Mouse (Mus musculus): ENCODE measurements around the gene Tubg2.

The Tubg2 gene

DNA sequence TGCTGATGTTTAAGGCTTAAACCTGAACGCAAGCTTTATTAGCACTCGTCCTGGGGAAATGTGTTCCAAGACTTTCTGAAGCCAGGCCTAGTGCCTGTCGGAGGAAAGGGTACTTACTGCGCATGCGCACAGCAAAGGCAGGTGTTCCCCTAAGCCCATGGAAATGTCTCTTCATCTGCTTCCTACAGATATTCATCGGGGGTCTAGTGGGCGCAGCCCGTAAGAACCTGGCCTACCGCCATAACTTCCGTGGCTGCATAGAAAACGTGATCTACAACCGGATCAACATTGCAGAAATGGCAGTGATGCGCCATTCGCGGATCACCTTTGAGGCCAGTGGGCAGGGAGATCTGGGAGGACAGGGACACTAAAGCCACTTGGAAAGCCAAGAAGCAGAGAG is 23.6 kb downstream of the Tubg2 start:
- TF ChIP-seq GATA4 (IDR thresholded peaks at IDR 0.05; ENCODE audit: insufficient replicate concordance, low read length), result no peak

DNA sequence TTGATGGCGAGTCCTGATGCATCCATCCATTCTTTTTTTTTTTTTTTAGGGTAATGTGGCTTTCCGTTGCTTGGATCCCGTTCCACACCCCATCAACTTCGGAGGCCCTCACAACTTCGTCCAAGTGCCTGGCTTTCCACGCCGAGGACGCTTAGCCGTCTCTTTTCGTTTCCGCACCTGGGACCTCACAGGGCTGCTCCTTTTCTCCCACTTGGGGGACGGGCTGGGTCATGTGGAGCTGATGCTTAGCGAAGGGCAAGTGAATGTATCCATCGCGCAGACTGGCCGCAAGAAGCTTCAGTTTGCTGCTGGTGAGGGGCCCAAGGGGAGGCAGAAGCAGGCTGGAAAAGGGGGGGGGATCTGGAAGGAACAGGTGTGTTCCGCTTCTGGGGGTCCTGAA is 24.6 kb downstream of the Tubg2 start:
- TF ChIP-seq GATA4 (IDR thresholded peaks at IDR 0.05; ENCODE audit: insufficient replicate concordance, low read length), result no peak

DNA sequence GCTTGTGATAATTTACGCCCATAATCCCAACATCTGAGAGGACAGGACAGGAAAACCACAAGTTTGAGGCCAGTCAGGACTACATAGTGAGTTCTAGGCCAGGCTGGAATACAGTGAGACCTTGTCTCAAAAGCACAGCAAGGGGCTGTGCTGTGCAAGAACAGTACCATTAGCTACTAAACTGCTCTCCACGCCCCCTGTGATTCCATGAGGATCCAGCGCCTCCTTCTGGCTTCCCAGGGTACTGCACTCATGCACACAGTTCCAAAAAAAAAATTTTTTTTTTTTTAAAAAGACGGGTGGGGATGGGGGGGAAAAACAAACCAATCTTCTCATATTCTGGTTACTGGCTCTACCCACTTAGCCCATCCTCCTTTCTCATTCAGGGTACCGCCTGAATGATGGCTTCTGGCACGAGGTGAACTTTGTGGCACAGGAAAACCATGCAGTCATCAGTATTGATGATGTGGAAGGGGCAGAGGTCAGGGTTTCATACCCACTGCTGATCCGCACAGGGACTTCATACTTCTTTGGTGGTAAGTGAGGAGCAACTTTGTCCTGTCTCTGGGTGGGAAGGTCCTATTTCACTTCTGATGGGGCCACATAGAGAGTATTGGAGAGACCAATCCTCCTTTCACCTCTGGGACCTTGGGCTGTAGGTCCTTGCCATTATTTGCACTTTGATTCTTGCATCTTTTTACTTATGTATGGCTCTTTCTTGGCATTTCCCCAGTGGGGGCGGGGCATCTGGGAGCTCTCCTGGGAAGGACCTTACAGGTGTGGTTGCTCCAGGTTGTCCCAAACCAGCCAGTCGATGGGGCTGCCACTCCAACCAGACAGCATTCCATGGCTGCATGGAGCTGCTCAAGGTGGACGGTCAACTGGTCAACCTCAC is 25.4 kb downstream of the Tubg2 start:
- TF ChIP-seq GATA4 (IDR thresholded peaks at IDR 0.05; ENCODE audit: insufficient replicate concordance, low read length), result no peak

DNA sequence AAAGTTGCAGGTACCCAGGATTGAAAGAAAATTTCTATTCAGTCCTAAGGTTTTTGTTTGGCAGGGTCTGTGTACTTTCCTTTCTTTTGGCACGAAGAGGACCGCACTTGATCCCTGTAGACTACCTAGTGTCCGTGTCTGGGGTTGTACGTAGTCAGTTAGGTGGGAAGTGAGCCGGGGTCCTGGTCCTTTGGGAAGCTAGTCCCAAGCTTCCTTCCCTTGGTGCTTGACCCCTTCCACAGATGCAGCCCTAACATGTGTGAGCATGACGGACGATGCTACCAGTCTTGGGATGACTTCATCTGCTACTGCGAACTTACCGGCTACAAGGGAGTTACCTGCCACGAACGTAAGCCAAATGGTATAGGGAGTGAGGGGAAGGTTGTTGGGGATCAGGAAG is 26.3 kb downstream of the Tubg2 start:
- no peak for TF ChIP-seq GATA4 (IDR thresholded peaks at IDR 0.05; ENCODE audit: insufficient replicate concordance, low read length)

DNA sequence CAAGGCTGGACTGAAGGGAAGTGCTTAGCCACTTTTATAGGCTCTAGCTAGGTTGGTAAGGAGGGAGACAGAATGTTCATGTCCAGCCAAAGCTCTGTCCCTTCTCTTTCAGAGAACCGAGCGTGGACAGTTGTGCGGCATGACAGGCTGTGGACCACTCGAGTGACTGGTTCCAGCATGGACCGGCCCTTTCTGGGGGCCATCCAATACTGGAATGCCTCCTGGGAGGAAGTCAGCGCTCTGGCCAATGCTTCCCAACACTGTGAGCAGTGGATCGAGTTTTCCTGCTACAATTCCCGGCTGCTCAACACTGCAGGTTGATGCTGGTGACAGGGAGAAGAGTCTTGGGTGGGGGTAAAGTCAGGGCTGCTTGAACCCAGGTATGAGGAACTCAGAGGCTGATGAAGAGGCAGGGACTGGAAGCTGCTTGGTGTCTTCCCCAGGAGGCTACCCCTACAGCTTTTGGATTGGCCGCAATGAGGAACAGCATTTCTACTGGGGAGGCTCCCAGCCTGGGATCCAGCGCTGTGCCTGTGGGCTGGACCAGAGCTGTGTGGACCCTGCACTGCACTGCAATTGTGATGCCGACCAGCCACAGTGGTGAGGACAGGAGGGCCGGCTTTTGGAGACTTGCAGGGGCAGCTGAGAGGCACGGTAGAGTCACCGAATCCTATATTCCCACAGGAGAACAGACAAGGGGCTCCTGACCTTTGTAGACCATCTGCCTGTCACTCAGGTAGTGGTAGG is 27.2 kb downstream of the Tubg2 start:
- TF ChIP-seq GATA4 (IDR thresholded peaks at IDR 0.05; ENCODE audit: insufficient replicate concordance, low read length), result no peak

DNA sequence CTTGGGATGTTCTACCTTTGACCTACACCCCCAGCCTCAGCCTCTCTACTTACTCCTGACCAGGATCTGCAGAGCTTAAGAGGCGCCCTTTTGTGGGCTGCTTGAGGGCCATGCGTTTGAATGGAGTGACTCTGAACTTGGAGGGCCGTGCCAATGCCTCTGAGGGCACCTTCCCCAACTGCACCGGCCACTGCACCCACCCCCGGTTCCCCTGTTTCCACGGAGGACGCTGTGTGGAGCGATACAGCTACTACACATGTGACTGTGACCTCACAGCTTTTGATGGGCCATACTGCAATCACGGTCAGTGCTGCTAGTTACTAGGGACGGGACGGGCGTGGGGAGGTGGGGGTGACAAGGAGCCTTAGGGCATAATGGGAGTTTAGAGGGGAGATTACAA is 29.3 kb downstream of the Tubg2 start:
- TF ChIP-seq GATA4 (IDR thresholded peaks at IDR 0.05; ENCODE audit: insufficient replicate concordance, low read length), result no peak

DNA sequence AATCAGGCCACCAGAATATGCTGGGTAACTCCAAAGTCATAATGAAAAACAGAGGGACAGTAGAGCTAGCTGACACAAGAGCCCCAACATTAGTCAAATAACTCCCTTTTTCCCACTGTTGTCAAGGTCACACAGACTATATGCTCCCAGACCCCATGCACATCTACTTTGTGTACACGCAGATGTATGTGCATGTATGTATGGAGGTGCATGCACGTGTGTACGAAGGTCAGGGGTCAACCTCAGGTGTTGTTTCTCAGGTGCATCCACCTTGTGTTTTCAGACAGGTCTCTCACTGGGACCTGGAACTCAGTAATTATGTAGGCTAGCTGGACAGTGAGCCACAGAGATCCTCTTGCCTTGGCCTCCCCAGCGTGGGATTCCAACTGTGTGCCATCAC is 29.7 kb downstream of the Tubg2 start:
- no peak for TF ChIP-seq GATA4 (IDR thresholded peaks at IDR 0.05; ENCODE audit: insufficient replicate concordance, low read length)

DNA sequence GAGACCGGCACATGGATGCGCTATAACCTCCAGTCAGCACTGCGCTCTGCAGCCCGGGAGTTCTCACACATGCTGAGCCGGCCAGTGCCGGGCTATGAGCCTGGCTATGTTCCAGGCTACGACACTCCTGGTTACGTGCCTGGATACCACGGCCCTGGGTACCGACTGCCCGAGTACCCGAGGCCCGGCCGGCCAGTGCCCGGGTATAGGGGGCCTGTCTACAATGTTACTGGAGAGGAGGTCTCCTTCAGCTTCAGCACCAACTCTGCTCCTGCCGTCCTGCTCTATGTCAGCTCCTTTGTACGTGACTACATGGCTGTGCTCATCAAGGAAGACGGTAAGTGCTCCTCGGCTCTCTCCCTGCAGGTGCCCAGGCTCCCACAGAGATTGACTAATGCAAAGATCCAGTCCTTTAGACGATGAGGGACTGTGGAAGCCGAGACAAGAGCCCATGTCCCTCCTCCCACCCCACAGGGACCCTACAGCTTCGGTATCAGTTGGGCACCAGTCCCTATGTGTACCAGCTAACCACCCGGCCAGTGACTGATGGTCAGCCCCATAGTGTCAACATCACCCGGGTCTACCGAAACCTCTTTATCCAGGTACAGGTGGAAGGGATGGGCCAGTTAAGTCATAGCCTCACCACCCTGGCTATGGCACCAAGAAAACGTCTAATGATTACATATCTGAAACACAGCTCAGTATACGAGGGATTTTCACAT is 31.0 kb downstream of the Tubg2 start:
- no peak for TF ChIP-seq GATA4 (IDR thresholded peaks at IDR 0.05; ENCODE audit: insufficient replicate concordance, low read length)

DNA sequence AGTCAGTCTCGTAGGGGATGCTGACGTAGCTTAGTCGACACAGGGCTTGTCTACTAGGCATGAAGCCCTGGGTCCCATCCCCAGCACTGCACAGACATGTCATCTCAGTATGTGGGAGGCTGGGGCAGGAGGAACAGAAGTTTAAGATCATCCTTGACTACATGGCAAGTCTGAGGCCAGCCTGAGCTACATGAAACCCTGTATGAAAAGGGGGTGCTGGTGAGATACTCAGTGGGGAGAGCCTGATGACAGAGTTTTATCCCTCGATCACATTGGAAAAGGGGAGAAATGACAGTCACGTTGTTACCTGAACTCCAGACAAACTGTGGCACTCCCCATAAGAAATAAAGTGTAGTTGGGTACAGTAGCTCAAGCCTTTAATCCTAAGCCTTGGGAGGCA is 31.8 kb downstream of the Tubg2 start:
- TF ChIP-seq GATA4 (IDR thresholded peaks at IDR 0.05; ENCODE audit: insufficient replicate concordance, low read length), result no peak

DNA sequence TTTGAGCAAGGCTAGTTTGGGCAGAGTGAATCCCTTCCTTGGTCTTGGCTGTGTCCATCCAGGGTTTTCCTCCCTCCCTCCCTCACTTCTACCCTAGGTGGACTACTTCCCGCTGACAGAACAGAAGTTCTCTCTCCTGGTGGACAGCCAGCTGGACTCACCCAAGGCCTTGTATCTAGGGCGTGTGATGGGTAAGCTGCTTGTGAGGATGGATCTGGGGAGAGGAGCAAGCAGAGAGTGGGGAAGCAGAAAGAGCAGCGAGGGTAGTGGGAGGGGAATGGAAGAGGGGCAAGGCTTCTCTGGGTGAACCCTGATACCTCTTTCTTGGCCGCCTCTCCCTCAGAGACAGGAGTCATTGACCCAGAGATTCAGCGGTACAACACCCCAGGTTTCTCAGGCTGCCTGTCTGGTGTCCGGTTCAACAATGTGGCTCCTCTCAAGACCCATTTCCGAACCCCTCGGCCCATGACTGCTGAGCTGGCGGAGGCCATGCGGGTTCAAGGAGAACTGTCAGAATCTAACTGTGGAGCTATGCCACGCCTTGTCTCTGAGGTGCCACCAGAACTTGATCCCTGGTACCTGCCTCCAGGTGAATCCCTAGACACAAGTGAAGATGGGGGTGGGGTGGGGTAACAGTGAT is 32.6 kb downstream of the Tubg2 start:
- no peak for TF ChIP-seq GATA4 (IDR thresholded peaks at IDR 0.05; ENCODE audit: insufficient replicate concordance, low read length)

DNA sequence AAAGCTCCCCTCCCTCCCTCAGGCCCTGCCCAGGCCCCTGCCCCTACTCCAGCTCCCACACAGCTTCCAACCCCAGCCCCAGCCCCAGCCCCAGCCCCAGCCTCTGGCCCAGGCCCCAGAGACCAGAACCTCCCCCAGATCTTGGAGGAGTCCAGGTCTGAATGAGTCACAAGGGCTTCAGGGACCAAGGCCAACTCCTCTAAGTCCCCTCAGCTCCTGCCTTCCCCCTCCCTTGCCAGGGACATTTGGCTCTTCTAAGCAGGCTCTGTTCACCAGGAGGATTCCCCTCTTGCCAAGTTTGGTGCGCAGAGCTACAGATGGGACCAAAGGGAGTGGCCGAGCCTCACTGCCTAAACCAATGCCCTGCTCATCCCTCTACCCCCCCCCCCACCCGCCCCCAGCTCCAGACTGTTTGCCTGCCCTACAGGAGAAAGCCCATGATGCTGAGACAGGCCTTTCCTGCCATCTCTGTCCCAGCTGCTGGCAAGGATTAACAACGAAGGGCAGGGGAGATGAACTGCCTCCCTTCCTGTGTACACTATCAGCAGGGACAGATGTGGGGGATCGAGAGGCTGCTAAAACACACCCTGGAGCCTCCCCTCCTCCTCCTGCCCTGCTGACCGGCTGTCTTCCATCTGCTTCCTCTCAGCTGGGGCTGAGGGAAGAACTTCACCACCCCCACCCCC is 33.9 kb downstream of the Tubg2 start:
- TF ChIP-seq GATA4 (IDR thresholded peaks at IDR 0.05; ENCODE audit: insufficient replicate concordance, low read length), result peak; percentile 74; the same call in 1 of the 2 replicates

DNA sequence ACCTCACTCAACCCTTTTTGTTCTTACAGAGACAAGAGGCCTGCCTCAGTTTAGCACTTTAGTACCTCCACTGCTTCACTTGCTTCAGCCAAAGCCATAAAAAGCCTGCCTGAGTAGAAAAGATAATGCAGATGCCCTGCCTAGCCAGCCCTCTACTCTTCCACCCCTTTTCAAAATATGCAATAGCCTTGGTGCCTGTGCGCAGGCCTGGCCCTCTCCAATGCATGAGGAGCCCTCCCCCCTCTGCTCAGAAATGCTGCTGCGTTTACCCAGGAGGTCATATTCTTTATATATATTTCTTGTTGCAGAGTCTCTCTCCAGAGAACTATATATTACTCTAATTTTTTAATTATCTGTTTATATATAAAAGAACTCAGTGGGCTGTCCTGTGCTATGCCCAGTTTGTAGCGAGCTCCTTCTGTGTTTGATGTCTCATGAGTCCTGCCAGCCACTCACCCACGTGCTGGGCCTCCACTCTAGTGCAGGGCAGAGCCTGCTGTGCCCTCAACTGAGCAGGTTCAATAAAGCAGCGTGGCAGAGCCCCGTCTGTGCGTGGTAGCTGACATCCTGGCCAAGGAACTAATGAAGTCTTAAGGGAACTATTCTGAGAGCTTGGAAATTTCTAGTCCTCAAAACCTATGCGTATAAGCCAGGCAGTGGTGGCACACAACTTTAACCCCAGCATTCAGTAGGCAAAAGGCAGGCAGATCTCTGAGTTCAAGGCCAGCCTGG is 34.6 kb downstream of the Tubg2 start:
- no peak for TF ChIP-seq GATA4 (IDR thresholded peaks at IDR 0.05; ENCODE audit: insufficient replicate concordance, low read length)

DNA sequence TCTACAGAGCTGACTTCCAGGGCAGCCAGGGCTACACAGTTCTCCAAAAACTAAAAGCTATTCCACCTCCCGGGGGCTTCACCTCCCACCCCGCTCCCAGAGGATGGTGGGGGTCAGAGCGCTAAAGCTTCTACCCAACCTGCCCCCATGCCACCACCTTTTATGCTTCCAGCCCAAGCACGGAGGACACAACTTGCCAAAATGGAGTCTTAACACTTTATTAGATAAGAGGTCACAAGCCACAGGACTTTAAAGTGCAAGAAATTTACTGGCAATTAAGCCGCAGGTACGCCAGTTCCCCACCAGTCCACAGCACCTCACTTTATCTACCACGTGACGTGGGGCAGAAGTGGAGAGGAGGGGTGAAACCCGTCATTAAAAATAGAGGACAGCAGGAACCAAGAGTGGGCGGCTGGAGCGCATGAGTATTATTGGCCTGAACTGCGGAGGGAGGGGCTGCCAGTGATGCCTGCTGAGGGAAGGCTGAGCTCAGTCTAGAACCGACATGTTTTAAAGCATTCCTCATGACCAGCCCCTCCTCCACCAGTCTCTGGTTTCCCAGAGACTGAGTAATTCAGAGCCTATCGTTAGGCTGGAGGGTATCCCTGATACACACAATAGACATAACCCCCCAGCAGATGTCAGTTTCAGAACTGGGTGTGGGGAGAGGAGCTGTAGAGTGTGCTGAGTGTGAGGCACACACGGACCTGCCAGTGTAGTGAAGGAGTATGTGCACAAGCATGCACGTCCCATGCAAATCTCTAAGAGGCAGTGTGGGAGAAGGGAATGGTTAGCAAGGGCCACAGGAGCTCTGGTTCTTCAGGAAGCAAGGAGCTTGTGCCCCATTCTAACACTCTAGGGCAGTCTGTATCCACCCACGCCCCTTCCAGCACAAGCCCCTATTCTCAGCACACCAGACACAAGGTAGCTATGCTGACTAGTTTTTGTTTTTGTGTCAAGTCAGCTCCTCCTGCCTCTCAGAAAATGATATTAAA is 35.5 kb downstream of the Tubg2 start:
- no peak for TF ChIP-seq GATA4 (IDR thresholded peaks at IDR 0.05; ENCODE audit: insufficient replicate concordance, low read length)
